Mouse (Mus musculus) kidney, postnatal 0 days (tissue): ENCODE data around the gene Pgghg. TPM values are rescaled to one million over a fixed set of nuclear protein-coding genes. Genes with fewer than 3 reads are reported as not detected.

Source experiments
- ATAC-seq: fragments of 200-750 bp; cut with Nextera tagmentation; replicated peaks from 2 replicates; pipeline ENCODE4 v1.8.0; 2017; ENCODE audit warnings: low read depth, moderate number of reproducible peaks, moderate TSS enrichment, moderate library complexity; ENCODE audit not compliant: low FRiP score
- DNase-seq: peaks from one replicate; pipeline ENCODE4 v3.0.0-alpha.2; 2016; ENCODE audit warnings: low spot score
- H3K27ac ChIP-seq: fragments of 300-500 bp; sonication (generic); 2 replicates; pipeline ENCODE4 v1.5.1; 2014; ENCODE audit warnings: mild to moderate bottlenecking
- H3K27me3 ChIP-seq: fragments of 300-500 bp; sonication (generic); 2 replicates; pipeline ENCODE4 v1.6.1; 2014; ENCODE audit warnings: low read length, mixed read lengths; ENCODE audit not compliant: insufficient read depth
- H3K36me3 ChIP-seq: fragments of 300-500 bp; sonication (generic); 2 replicates; pipeline ENCODE4 v1.6.1; 2014; ENCODE audit warnings: low read length, mixed read lengths; ENCODE audit not compliant: insufficient read depth
- H3K4me1 ChIP-seq: fragments of 300-500 bp; sonication (generic); replicated peaks from 2 replicates; pipeline ENCODE4 v1.6.1; 2014; ENCODE audit warnings: antibody characterized with exemption, low read length, mixed read lengths; ENCODE audit not compliant: insufficient read depth
- H3K4me2 ChIP-seq: fragments of 300-500 bp; sonication (generic); 2 replicates; pipeline ENCODE4 v1.6.1; 2014; ENCODE audit warnings: mild to moderate bottlenecking, low read length, moderate library complexity, mixed read lengths
- H3K4me3 ChIP-seq: fragments of 300-500 bp; sonication (generic); replicated peaks from 2 replicates; pipeline ENCODE4 v1.5.1; 2014; ENCODE audit warnings: low read depth, low read length
- H3K9ac ChIP-seq: fragments of 300-500 bp; sonication (generic); 2 replicates; pipeline ENCODE4 v1.6.1; 2014; ENCODE audit warnings: low read depth, low read length
- H3K9me3 ChIP-seq: fragments of 300-500 bp; sonication (generic); replicated peaks from 2 replicates; pipeline ENCODE4 v1.6.1; 2016; ENCODE audit warnings: low read length, inconsistent platforms, mixed read lengths
- CTCF ChIP-seq: IDR thresholded peaks from 2 replicates; pipeline ENCODE4 v1.5.1; 2016; ENCODE audit warnings: antibody characterized with exemption, low read depth, mild to moderate bottlenecking, moderate library complexity
- WGBS: fragments of 180-500 bp; shearing (Covaris S2); extraction: QIAGEN DNeasy Blood & Tissue Kit; methylation state at CpG from one replicate; pipeline ENCODE4 v1.1.7; 2014; 5-methylcytosine and 5-hydroxymethylcytosine counted together
- polyA plus RNA-seq: library from polyadenylated mRNA; unstranded; fragments of >200 nt; fragmentation: Nextera tagmentation; extraction: Ambion mirVana; gene quantifications from 2 replicates; pipeline ENCODE4 v1.2.1, GENCODE M21; 2015

Pgghg gene
- polyA plus RNA-seq, 1 experiment from 2014 or later = 20.3 TPM

- H3K4me3 ChIP-seq = no peak overlapping the region
- H3K9me3 ChIP-seq = no peaks in the 10 kb centered on the region
- H3K9ac ChIP-seq = no peak overlapping the region
- H3K4me1 ChIP-seq = no peaks in the 10 kb centered on the region; the same call in 1 of the 2 replicates
- TF ChIP-seq CTCF = no peak
- DNase-seq = no peak
- ATAC-seq = no peak
- H3K27me3 ChIP-seq = no peaks in the 10 kb centered on the region
- peaks cover 15% of the 10 kb centered on the region for H3K36me3 ChIP-seq
- H3K4me2 ChIP-seq = no peak overlapping the region
- 55% methylated on average over 15 of the region's 15 CpGs for WGBS
- peak overlapping the region; percentile 37; the same call in 1 of the 2 replicates for H3K27ac ChIP-seq
These were observed 38.9 kb upstream of the Pgghg start for GRCm38 (mm10) chr7:140902036-140902875.

GRCm38 (mm10) chr7:140903212-140903611 is 38.0 kb upstream of the Pgghg start:
- Histone ChIP-seq H3K4me1 (no peaks in the 10 kb centered on the region; the same call in 1 of the 2 replicates), H3K27me3 (no peaks in the 10 kb centered on the region), H3K9me3 (no peaks in the 10 kb centered on the region), H3K4me2 (no peak overlapping the region), H3K27ac (no peak overlapping the region), H3K9ac (no peak overlapping the region), H3K4me3 (no peak overlapping the region), H3K36me3 (0 out of 2 replicates have a peak, but pooled peaks cover 7% of the 10 kb centered on the region)
- WGBS = 22% methylated on average over 13 of the region's 13 CpGs
- DNase-seq (peak; percentile 82), ATAC-seq (peak; percentile 60)
- peak; percentile 94 for TF ChIP-seq CTCF

GRCm38 (mm10) chr7:140905642-140906081 is 35.5 kb upstream of the Pgghg start:
- no peaks in the 10 kb centered on the region; the same call in 1 of the 2 replicates for H3K4me1 ChIP-seq
- no peaks in the 10 kb centered on the region for H3K36me3 ChIP-seq
- no peaks in the 10 kb centered on the region for H3K27me3 ChIP-seq
- no peak overlapping the region for H3K4me3 ChIP-seq
- no peak for TF ChIP-seq CTCF
- no peaks in the 10 kb centered on the region for H3K9me3 ChIP-seq
- DNase-seq (no peak), ATAC-seq (no peak)
- 77% methylated on average over 2 of the region's 2 CpGs for WGBS
- H3K4me2 ChIP-seq = no peak overlapping the region
- no peak overlapping the region for H3K9ac ChIP-seq
- peak overlapping the region; percentile 50; the same call in 1 of the 2 replicates for H3K27ac ChIP-seq

GRCm38 (mm10) chr7:140907131-140907530 is 34.1 kb upstream of the Pgghg start:
- no peak for TF ChIP-seq CTCF
- no peaks in the 10 kb centered on the region for H3K36me3 ChIP-seq
- no peak overlapping the region for H3K4me2 ChIP-seq
- H3K4me1 ChIP-seq = no peaks in the 10 kb centered on the region
- WGBS = 80% methylated on average over 13 of the region's 13 CpGs
- H3K4me3 ChIP-seq = no peak overlapping the region
- DNase-seq = no peak
- H3K9me3 ChIP-seq = no peaks in the 10 kb centered on the region
- no peak for ATAC-seq
- H3K27ac ChIP-seq = no peak overlapping the region
- no peak overlapping the region for H3K9ac ChIP-seq
- H3K27me3 ChIP-seq = no peaks in the 10 kb centered on the region

- Histone ChIP-seq H3K36me3 (no peaks in the 10 kb centered on the region), H3K4me1 (no peaks in the 10 kb centered on the region), H3K4me3 (no peak overlapping the region), H3K27me3 (no peaks in the 10 kb centered on the region), H3K4me2 (no peak overlapping the region), H3K9me3 (no peaks in the 10 kb centered on the region), H3K9ac (no peak overlapping the region), H3K27ac (no peak overlapping the region)
- TF ChIP-seq CTCF = peak; percentile 52
- 91% methylated on average over 7 of the region's 7 CpGs for WGBS
- no peak for DNase-seq
- no peak for ATAC-seq
These were observed 33.5 kb upstream of the Pgghg start for GRCm38 (mm10) chr7:140907697-140908096.

GRCm38 (mm10) chr7:140908181-140908580 is 33.0 kb upstream of the Pgghg start:
- TF ChIP-seq CTCF = no peak
- Histone ChIP-seq H3K27me3 (no peaks in the 10 kb centered on the region), H3K9me3 (no peaks in the 10 kb centered on the region), H3K27ac (no peak overlapping the region), H3K4me1 (no peaks in the 10 kb centered on the region), H3K9ac (no peak overlapping the region), H3K4me3 (no peak overlapping the region), H3K4me2 (peak overlapping the region; percentile 67; the same call in 1 of the 2 replicates), H3K36me3 (no peaks in the 10 kb centered on the region)
- ATAC-seq = no peak
- DNase-seq = no peak
- 45% methylated on average over 7 of the region's 7 CpGs for WGBS
